Mouse (Mus musculus): ENCODE results near the gene Kcnk10.

DNA sequence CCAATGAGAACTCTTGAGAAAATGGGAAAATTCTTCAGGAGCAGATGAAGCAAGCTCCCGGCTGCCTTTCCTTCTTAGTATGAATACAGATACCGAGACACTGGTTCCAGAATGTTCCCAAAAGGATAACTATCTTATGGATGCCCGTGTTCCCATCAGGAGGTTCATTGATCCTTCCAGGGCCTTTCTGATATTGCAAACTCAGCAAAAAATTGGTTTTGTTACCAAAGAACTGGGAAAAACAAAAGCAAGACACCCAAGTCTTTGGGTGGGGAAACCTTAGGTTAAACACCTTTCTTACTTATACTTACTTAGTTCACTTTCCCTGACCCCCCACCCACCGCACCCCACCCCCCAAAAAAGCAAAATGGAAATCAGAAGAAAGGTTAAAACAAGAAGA lies 188.5 kb downstream of the Kcnk10 start:
- no peak for TF ChIP-seq ZNF384 (IDR thresholded peaks at IDR 0.05; ENCODE audit: low read depth, low read length)
- TF ChIP-seq CHD2 (IDR thresholded peaks at IDR 0.05; ENCODE audit: low read depth, low read length), result no peak
- TF ChIP-seq MAFK (IDR thresholded peaks at IDR 0.05; ENCODE audit: insufficient read depth, low read depth, low read length), result peak; percentile 86
- no peak for TF ChIP-seq HCFC1 (IDR thresholded peaks at IDR 0.05; ENCODE audit: borderline replicate concordance, insufficient read depth, low read length)
- no peak for TF ChIP-seq ZC3H11A (IDR thresholded peaks at IDR 0.05; ENCODE audit: borderline replicate concordance, low read depth, low read length)
